In the genomic region with DNA sequence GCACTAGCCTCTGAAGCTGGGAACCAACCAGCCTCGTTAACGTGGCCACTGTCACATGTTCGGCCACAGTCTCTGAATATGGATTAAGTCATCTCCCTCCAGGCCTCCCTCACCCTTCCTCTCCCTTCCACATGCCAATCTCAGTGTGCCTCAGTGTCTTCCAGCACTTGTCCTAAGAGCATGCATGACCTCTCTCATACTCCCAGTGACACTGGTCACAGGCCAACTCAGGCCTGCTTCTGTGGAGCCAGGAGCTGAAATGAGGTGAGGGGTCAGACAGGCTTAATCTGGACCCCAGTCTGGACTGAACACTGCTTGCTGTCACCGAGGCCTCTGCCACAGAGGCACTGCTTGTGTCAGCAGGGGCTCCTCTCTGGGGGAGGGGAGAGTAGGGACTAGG, we compare ENCODE assay signal across 22 mouse cellular contexts. TPM values are rescaled to one million over a fixed set of nuclear protein-coding genes. Genes with fewer than 3 reads are reported as not detected.
DNase-seq lines count a peak whose midpoint lies in the region; ATAC-seq and TF ChIP-seq lines count a peak whose summit lies in the region.
"Had no signal": no experiment of that assay in that cellular context is flagged by ENCODE, and none has a peak within 500 bp of the region (broad histone marks: within the 10 kb centered on the region; RNA-seq: fewer than 3 reads in every experiment).

No protein-coding gene starts in this region.

- intact Hi-C loops in heart, postnatal 25 days (cut with DNase I): no loop called here

- 73% methylated on average over 4 of the region's 4 CpGs for WGBS in forebrain, embryonic 10.5 days
- 69% methylated on average over 4 of the region's 4 CpGs for WGBS in forebrain, embryonic 16.5 days
- 67% methylated on average over 4 of the region's 4 CpGs for WGBS in heart, embryonic 15.5 days
- WGBS in kidney, postnatal 0 days: 78% methylated on average over 4 of the region's 4 CpGs

- no peak for ATAC-seq in forebrain, embryonic 16.5 days
- no peak for ATAC-seq in heart, embryonic 15.5 days (replicated peaks; ENCODE audit: insufficient number of reproducible peaks, insufficient read depth, low FRiP score, low read depth)
- ATAC-seq in kidney, postnatal 0 days (replicated peaks; ENCODE audit: low FRiP score, low read depth): 0 out of 2 replicates have a peak, but pooled peaks have one; percentile 18
- no peak for ATAC-seq in CD4-positive, CD25-positive, alpha-beta regulatory T cell, adult 4 months
- ATAC-seq: forebrain, postnatal 0 days; liver, postnatal 0 days had no signal

- no peak overlapping the region for H3K9ac ChIP-seq in forebrain, embryonic 16.5 days (replicated peaks; ENCODE audit: low read depth, low read length)
- no peak overlapping the region for H3K9ac ChIP-seq in heart, embryonic 15.5 days
- no peak overlapping the region for H3K9ac ChIP-seq in kidney, postnatal 0 days (ENCODE audit: low read depth, low read length)
- H3K9ac ChIP-seq: forebrain, postnatal 0 days; hindbrain, embryonic 13.5 days; liver, postnatal 0 days had no signal

- H3K36me3 ChIP-seq in forebrain, embryonic 10.5 days (replicated peaks): no peaks in the 10 kb centered on the region
- H3K36me3 ChIP-seq in forebrain, embryonic 16.5 days (ENCODE audit: control insufficient read depth, insufficient read depth): no peaks in the 10 kb centered on the region
- H3K36me3 ChIP-seq in heart, embryonic 15.5 days: no peaks in the 10 kb centered on the region
- H3K36me3 ChIP-seq in kidney, postnatal 0 days (ENCODE audit: insufficient read depth, low read length): no peaks in the 10 kb centered on the region
- H3K36me3 ChIP-seq: hindbrain, embryonic 13.5 days had no signal

- H3K27ac ChIP-seq in forebrain, embryonic 10.5 days: peak overlapping the region; percentile 40; the same call in 1 of the 2 replicates
- H3K27ac ChIP-seq in forebrain, embryonic 16.5 days (ENCODE audit: low read length): no peak overlapping the region
- 0 out of 2 replicates have a peak overlapping the region, but pooled peaks have one; percentile 60 for H3K27ac ChIP-seq in heart, embryonic 15.5 days
- 0 out of 2 replicates have a peak overlapping the region, but pooled peaks have one; percentile 31 for H3K27ac ChIP-seq in kidney, postnatal 0 days
- H3K27ac ChIP-seq in brown adipose tissue, adult 24 weeks (replicated peaks; ENCODE audit: low read depth, low read length): peak overlapping the region; percentile 93
- H3K27ac ChIP-seq: heart, adult 2 months; hindbrain, embryonic 13.5 days; macrophage; stomach, postnatal 0 days had no signal

- no peaks in the 10 kb centered on the region for H3K9me3 ChIP-seq in forebrain, embryonic 10.5 days
- no peaks in the 10 kb centered on the region for H3K9me3 ChIP-seq in forebrain, embryonic 16.5 days (ENCODE audit: control insufficient read depth, low read length)
- no peaks in the 10 kb centered on the region for H3K9me3 ChIP-seq in heart, embryonic 15.5 days (replicated peaks)
- H3K9me3 ChIP-seq in kidney, postnatal 0 days (replicated peaks; ENCODE audit: low read length): no peaks in the 10 kb centered on the region
- H3K9me3 ChIP-seq: hindbrain, embryonic 13.5 days had no signal

- DNase-seq in forebrain, embryonic 10.5 days (ENCODE audit: extremely low spot score, low spot score): no peak
- DNase-seq in heart, postnatal 25 days (ENCODE audit: low spot score): no peak
- no peak for DNase-seq in kidney, postnatal 0 days (ENCODE audit: low spot score)
- no peak for DNase-seq in kidney, adult 18-20 months
- DNase-seq: cerebellum, adult 9-10 months; forebrain, postnatal 0 days; gastrocnemius, postnatal 14 days; heart, adult 2 months; kidney, adult 11 months; layer of hippocampus, adult 9-11 months; right cerebral cortex, postnatal 14 days; thymus, adult 2 months; thymus, postnatal 4 days had no signal

- H3K4me3 ChIP-seq in forebrain, embryonic 10.5 days: no peak overlapping the region
- no peak overlapping the region for H3K4me3 ChIP-seq in forebrain, embryonic 16.5 days (replicated peaks; ENCODE audit: low read length)
- H3K4me3 ChIP-seq in heart, embryonic 15.5 days: no peak overlapping the region
- H3K4me3 ChIP-seq in kidney, postnatal 0 days (replicated peaks; ENCODE audit: low read depth, low read length): no peak overlapping the region
- no peak overlapping the region for H3K4me3 ChIP-seq in brown adipose tissue, adult 24 weeks (ENCODE audit: insufficient read depth, low read depth, low read length)
- H3K4me3 ChIP-seq: heart, adult 2 months; hindbrain, embryonic 13.5 days had no signal

- no peak overlapping the region for H3K4me2 ChIP-seq in forebrain, embryonic 16.5 days (ENCODE audit: low read length)
- no peak overlapping the region for H3K4me2 ChIP-seq in heart, embryonic 15.5 days
- no peak overlapping the region for H3K4me2 ChIP-seq in kidney, postnatal 0 days (ENCODE audit: low read length)
- H3K4me2 ChIP-seq: hindbrain, embryonic 13.5 days had no signal

- no peak for TF ChIP-seq CTCF in kidney, postnatal 0 days (IDR thresholded peaks at IDR 0.05; ENCODE audit: low read depth)

- H3K4me1 ChIP-seq in forebrain, embryonic 10.5 days: peaks cover 39% of the 10 kb centered on the region
- H3K4me1 ChIP-seq in forebrain, embryonic 16.5 days (replicated peaks; ENCODE audit: control insufficient read depth, insufficient read depth, low read length): no peaks in the 10 kb centered on the region
- peaks cover 58% of the 10 kb centered on the region for H3K4me1 ChIP-seq in heart, embryonic 15.5 days (replicated peaks)
- peaks cover 19% of the 10 kb centered on the region; the same call in 1 of the 2 replicates for H3K4me1 ChIP-seq in kidney, postnatal 0 days (replicated peaks; ENCODE audit: insufficient read depth, low read length)
- H3K4me1 ChIP-seq in brown adipose tissue, adult 24 weeks (ENCODE audit: control insufficient read depth, insufficient read depth, insufficient read length, low read length): peaks cover 25% of the 10 kb centered on the region

- peaks cover 4% of the 10 kb centered on the region for H3K27me3 ChIP-seq in forebrain, embryonic 10.5 days (ENCODE audit: poor library complexity, severe bottlenecking)
- H3K27me3 ChIP-seq in forebrain, embryonic 16.5 days (replicated peaks; ENCODE audit: control insufficient read depth, insufficient read depth, low read length): no peaks in the 10 kb centered on the region
- H3K27me3 ChIP-seq in heart, embryonic 15.5 days: no peaks in the 10 kb centered on the region
- no peaks in the 10 kb centered on the region for H3K27me3 ChIP-seq in kidney, postnatal 0 days (ENCODE audit: insufficient read depth, low read length)

RNA-seq across cellular contexts. Expression of a gene that starts 6.8 kb away (rescaled TPM):
- polyA plus RNA-seq in forebrain, embryonic 10.5 days (2016; fragmentation: Nextera tagmentation; extraction: Ambion mirVana): 3.1 and 3.6 TPM in 2 replicates
- polyA plus RNA-seq in forebrain, embryonic 16.5 days (2015; fragmentation: Nextera tagmentation; extraction: Ambion mirVana): 11.3 and 11.8 TPM in 2 replicates
- 14.7 and 22.2 TPM in 2 replicates for polyA plus RNA-seq in heart, embryonic 15.5 days (2015; fragmentation: Nextera tagmentation; extraction: Ambion mirVana)
- total RNA-seq in heart, postnatal 25 days (2021): 100 to 1,000 TPM; 116 to 131 TPM
- 22.4 and 24.6 TPM in 2 replicates for polyA plus RNA-seq in kidney, postnatal 0 days (2015; fragmentation: Nextera tagmentation; extraction: Ambion mirVana)
- polyA plus RNA-seq in brown adipose tissue, adult 24 weeks (2012; ENCODE audit: insufficient read depth, insufficient read length, missing spikeins): 60.4 and 62.3 TPM in 2 replicates
- polyA plus RNA-seq in CD4-positive, CD25-positive, alpha-beta regulatory T cell, adult 4 months (2017; shearing (Covaris generic)): not detected
- total RNA-seq: neutrophil, adult 5-6 weeks had no signal

RNA-seq across cellular contexts. Expression of a gene that starts 53.5 kb away (rescaled TPM):
- 3.9 and 4.5 TPM in 2 replicates for polyA plus RNA-seq in forebrain, embryonic 10.5 days (2016; fragmentation: Nextera tagmentation; extraction: Ambion mirVana)
- 2.3 and 2.8 TPM in 2 replicates for polyA plus RNA-seq in forebrain, embryonic 16.5 days (2015; fragmentation: Nextera tagmentation; extraction: Ambion mirVana)
- polyA plus RNA-seq in heart, embryonic 15.5 days (2015; fragmentation: Nextera tagmentation; extraction: Ambion mirVana): 8.6 and 10.9 TPM in 2 replicates
- total RNA-seq in heart, postnatal 25 days (2021): 10 to 100 TPM in 1 of 2 experiments, 1 to 10 TPM in 1; 9.7 to 10.5 TPM
- 19.0 and 21.4 TPM in 2 replicates for polyA plus RNA-seq in kidney, postnatal 0 days (2015; fragmentation: Nextera tagmentation; extraction: Ambion mirVana)
- polyA plus RNA-seq in brown adipose tissue, adult 24 weeks (2012; ENCODE audit: insufficient read depth, insufficient read length, missing spikeins): 16.6 and 17.9 TPM in 2 replicates
- 1 to 10 TPM; 2.6 to 4.4 TPM for polyA plus RNA-seq in CD4-positive, CD25-positive, alpha-beta regulatory T cell, adult 4 months (2017; shearing (Covaris generic))
